Mouse (Mus musculus) CD4-positive naive resting alpha-beta T cell, adult 76 days (primary cell): ENCODE results near the gene Gtf2b. TPM values are rescaled to one million over a fixed set of nuclear protein-coding genes. Genes with fewer than 3 reads are reported as not detected.

Experiments used
- total RNA-seq: library from RNA; stranded (reverse); gene quantifications from one replicate; pipeline ENCODE4 v1.2.4, GENCODE M21; 2023

Gene Gtf2b
- 63.9 TPM for total RNA-seq

GRCm38 (mm10) chr3:142764995-142765777, at the start of gene Gtf2b:
Gene Gtf2b, plus strand, starts transcription at chr3:142765045.

Other genes with a start within 250 kb of the Gtf2b start
- gene Gbp7, start 234.7 kb upstream of the Gtf2b start, total RNA-seq, result 37.0 TPM
- 106 TPM for gene Gbp3, start 205.0 kb upstream of the Gtf2b start, total RNA-seq
- gene Gbp2b, start 170.2 kb upstream of the Gtf2b start, total RNA-seq, result 0.26 TPM
- 27.0 TPM for gene Gbp2, start 144.4 kb upstream of the Gtf2b start, total RNA-seq
- gene Kyat3, start 64.0 kb upstream of the Gtf2b start, total RNA-seq, result 2.8 TPM
- gene Pkn2, start 117.0 kb downstream of the Gtf2b start, total RNA-seq, result 93.2 TPM